Mouse (Mus musculus) ES-Bruce4 (cell line): ENCODE results near the gene Tmc7.

ENCODE experiments used
- CTCF ChIP-seq: IDR thresholded peaks from one replicate; pipeline ENCODE4 v1.8.1; 2011; ENCODE audit warnings: low read depth, low read length
- EP300 ChIP-seq: IDR thresholded peaks from 2 replicates; pipeline ENCODE4 v1.6.1; 2011; ENCODE audit warnings: low read depth, low read length; ENCODE audit not compliant: insufficient read depth
- POLR2A ChIP-seq: IDR thresholded peaks from one replicate; pipeline ENCODE4 v1.8.1; 2011; ENCODE audit warnings: low read length; ENCODE audit not compliant: insufficient read depth

DNA sequence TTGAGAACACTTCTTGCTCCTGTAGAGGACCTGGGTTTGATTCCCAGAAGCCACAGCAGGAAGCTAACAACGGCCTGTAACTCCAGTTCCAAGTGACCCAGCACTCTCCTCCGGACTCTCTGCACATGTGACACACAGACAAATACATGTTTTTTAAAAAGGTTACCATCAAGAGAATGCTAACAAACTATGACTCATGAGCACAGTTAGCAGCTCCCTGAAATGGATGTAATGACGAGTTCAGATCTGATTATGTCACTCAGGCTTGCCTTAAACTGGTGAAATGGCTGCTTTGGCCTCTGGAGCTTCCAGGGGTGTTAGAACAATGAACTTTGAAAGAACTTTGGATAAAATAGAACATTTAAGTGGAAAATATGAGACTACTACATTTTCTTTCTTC, 50.2 kb downstream of the Tmc7 start:
- TF ChIP-seq POLR2A = no peak
- TF ChIP-seq CTCF = no peak
- no peak for TF ChIP-seq EP300
